8 mouse cellular contexts compared by ENCODE assay signal in genomic region chr8:106137218-106137905, GRCm38 (mm10). TPM values are rescaled to one million over a fixed set of nuclear protein-coding genes. Genes with fewer than 3 reads are reported as not detected.
DNase-seq lines count a peak whose midpoint lies in the region; ATAC-seq lines count a peak whose summit lies in the region.

No protein-coding gene starts in this region.

- peak overlapping the region; percentile 60 for H3K9ac ChIP-seq in forebrain, embryonic 13.5 days
- peak overlapping the region; percentile 68 for H3K9ac ChIP-seq in limb, embryonic 13.5 days
- H3K9ac ChIP-seq in neural tube, embryonic 12.5 days: no peak overlapping the region

- ATAC-seq in forebrain, embryonic 13.5 days: no peak
- ATAC-seq in limb, embryonic 13.5 days (ENCODE audit: low FRiP score, low read depth): no peak
- ATAC-seq in neural tube, embryonic 12.5 days (ENCODE audit: low FRiP score, low read depth): no peak
- ATAC-seq in cerebellum, adult (ENCODE audit: insufficient number of reproducible peaks, low FRiP score, low TSS enrichment): no peak

- H3K27ac ChIP-seq in forebrain, embryonic 13.5 days: no peak overlapping the region
- H3K27ac ChIP-seq in limb, embryonic 13.5 days: no peak overlapping the region
- no peak overlapping the region for H3K27ac ChIP-seq in neural tube, embryonic 12.5 days

- peaks cover 31% of the 10 kb centered on the region for H3K4me1 ChIP-seq in forebrain, embryonic 13.5 days
- H3K4me1 ChIP-seq in limb, embryonic 13.5 days: peaks cover 39% of the 10 kb centered on the region
- peaks cover 30% of the 10 kb centered on the region for H3K4me1 ChIP-seq in neural tube, embryonic 12.5 days

- peak overlapping the region; percentile 76 for H3K4me2 ChIP-seq in forebrain, embryonic 13.5 days
- peak overlapping the region; percentile 94 for H3K4me2 ChIP-seq in limb, embryonic 13.5 days (replicated peaks)
- H3K4me2 ChIP-seq in neural tube, embryonic 12.5 days (replicated peaks): peak overlapping the region; percentile 71

- peak overlapping the region; percentile 47 for H3K4me3 ChIP-seq in forebrain, embryonic 13.5 days
- peak overlapping the region; percentile 55 for H3K4me3 ChIP-seq in limb, embryonic 13.5 days
- H3K4me3 ChIP-seq in neural tube, embryonic 12.5 days: peak overlapping the region; percentile 37

- WGBS in forebrain, embryonic 13.5 days: 3% methylated on average over 22 of the region's 22 CpGs
- WGBS in limb, embryonic 13.5 days: 5% methylated on average over 22 of the region's 22 CpGs
- 2% methylated on average over 22 of the region's 22 CpGs for WGBS in neural tube, embryonic 12.5 days

- peaks cover 7% of the 10 kb centered on the region for H3K36me3 ChIP-seq in forebrain, embryonic 13.5 days (ENCODE audit: poor library complexity, severe bottlenecking)
- H3K36me3 ChIP-seq in limb, embryonic 13.5 days: peaks cover 9% of the 10 kb centered on the region
- H3K36me3 ChIP-seq in neural tube, embryonic 12.5 days: peaks cover 5% of the 10 kb centered on the region

- H3K9me3 ChIP-seq in forebrain, embryonic 13.5 days (replicated peaks): no peaks in the 10 kb centered on the region
- H3K9me3 ChIP-seq in limb, embryonic 13.5 days: no peaks in the 10 kb centered on the region
- no peaks in the 10 kb centered on the region for H3K9me3 ChIP-seq in neural tube, embryonic 12.5 days

- H3K27me3 ChIP-seq in forebrain, embryonic 13.5 days: peaks cover 78% of the 10 kb centered on the region
- peaks cover 71% of the 10 kb centered on the region for H3K27me3 ChIP-seq in limb, embryonic 13.5 days
- H3K27me3 ChIP-seq in neural tube, embryonic 12.5 days (replicated peaks): peaks cover 72% of the 10 kb centered on the region

- peak; percentile 54 to 67 for DNase-seq in lung, adult 18-20 months
- DNase-seq in lung, postnatal 25 days (ENCODE audit: low spot score): no peak
- DNase-seq in frontal cortex, postnatal 14 days (ENCODE audit: low spot score in 2 of 2): no peak
- DNase-seq in gastrocnemius, postnatal 10 days: no peak

RNA-seq across cellular contexts. Expression of gene Esrp2, which starts 0.6 kb away (rescaled TPM):
- 0.16 and 0.23 TPM in 2 replicates for polyA plus RNA-seq in forebrain, embryonic 13.5 days (2015; fragmentation: Nextera tagmentation; extraction: Ambion mirVana)
- 11.5 and 13.8 TPM in 2 replicates for polyA plus RNA-seq in limb, embryonic 13.5 days (2015; fragmentation: Nextera tagmentation; extraction: Ambion mirVana)
- polyA plus RNA-seq in neural tube, embryonic 12.5 days (2016; fragmentation: Nextera tagmentation; extraction: Ambion mirVana): 1.1 and 1.6 TPM in 2 replicates
- under 1 TPM in 1 of 2 experiments, not detected in 1; 0.07 TPM for total RNA-seq in gastrocnemius, postnatal 10 days (2021)

RNA-seq across cellular contexts. Expression of gene Pla2g15, which starts 12.8 kb away (rescaled TPM):
- 12.9 and 14.3 TPM in 2 replicates for polyA plus RNA-seq in forebrain, embryonic 13.5 days (2015; fragmentation: Nextera tagmentation; extraction: Ambion mirVana)
- 19.6 and 20.5 TPM in 2 replicates for polyA plus RNA-seq in limb, embryonic 13.5 days (2015; fragmentation: Nextera tagmentation; extraction: Ambion mirVana)
- 17.6 and 18.4 TPM in 2 replicates for polyA plus RNA-seq in neural tube, embryonic 12.5 days (2016; fragmentation: Nextera tagmentation; extraction: Ambion mirVana)
- total RNA-seq in gastrocnemius, postnatal 10 days (2021): 1 to 10 TPM; 4.7 to 6.6 TPM

RNA-seq across cellular contexts. Expression of gene Slc7a6, which starts 31.3 kb away (rescaled TPM):
- 77.2 and 77.9 TPM in 2 replicates for polyA plus RNA-seq in forebrain, embryonic 13.5 days (2015; fragmentation: Nextera tagmentation; extraction: Ambion mirVana)
- polyA plus RNA-seq in limb, embryonic 13.5 days (2015; fragmentation: Nextera tagmentation; extraction: Ambion mirVana): 59.0 and 68.9 TPM in 2 replicates
- polyA plus RNA-seq in neural tube, embryonic 12.5 days (2016; fragmentation: Nextera tagmentation; extraction: Ambion mirVana): 71.2 and 73.9 TPM in 2 replicates
- total RNA-seq in gastrocnemius, postnatal 10 days (2021): 10 to 100 TPM in 1 of 2 experiments, 1 to 10 TPM in 1; 5.8 to 11.0 TPM

Comparison
In these comparisons a context has a peak if more than half of its experiments do, and no peak if none do; other contexts are left out.
1. DNase-seq: peak in lung, adult 18-20 months (2 of 2); none in lung, postnatal 25 days (single experiment), frontal cortex, postnatal 14 days (0 of 2) and gastrocnemius, postnatal 10 days (single experiment).
2. Peak in every context shown above with its lines, with median percentiles within 50 percentile points of each other: H3K4me2 ChIP-seq and H3K4me3 ChIP-seq.